In the genomic region with DNA sequence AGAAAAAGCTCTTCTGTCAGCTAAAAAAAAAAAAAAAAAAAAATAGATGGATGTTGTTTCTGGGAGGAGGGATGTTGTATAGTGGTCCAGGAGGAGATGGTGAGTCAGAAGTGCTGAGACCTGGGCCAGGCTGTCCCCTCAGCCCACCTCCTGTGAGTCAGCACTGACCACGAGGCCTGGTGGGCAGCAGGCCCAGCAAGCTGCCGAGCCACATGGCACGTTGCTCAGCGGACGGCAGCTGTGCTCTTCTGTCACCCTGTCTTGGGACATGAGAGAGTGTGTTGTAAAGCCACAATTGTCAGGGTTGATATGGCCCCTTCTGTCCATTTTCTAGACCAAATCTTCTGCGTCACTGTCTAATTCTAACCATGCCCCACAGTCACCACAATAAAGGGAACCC, we compare ENCODE assay signal across 11 mouse cellular contexts.
DNase-seq lines count a peak whose midpoint lies in the region; ATAC-seq and TF ChIP-seq lines count a peak whose summit lies in the region.
"Had no signal": no experiment of that assay in that cellular context is flagged by ENCODE, and none has a peak within 500 bp of the region (broad histone marks: within the 10 kb centered on the region; RNA-seq: fewer than 3 reads in every experiment).

No protein-coding gene starts in this region.

- no peak for TF ChIP-seq CTCF in midbrain, postnatal 0 days (IDR thresholded peaks at IDR 0.05)
- no peak for TF ChIP-seq CTCF in stomach, postnatal 0 days (IDR thresholded peaks at IDR 0.05; ENCODE audit: low read depth)

- H3K9ac ChIP-seq in midbrain, postnatal 0 days (replicated peaks; ENCODE audit: low read length, poor library complexity, severe bottlenecking), result no peak overlapping the region
- no peak overlapping the region for H3K9ac ChIP-seq in midbrain, embryonic 13.5 days (replicated peaks)
- H3K9ac ChIP-seq in stomach, postnatal 0 days (ENCODE audit: low read length), result no peak overlapping the region
- no peak overlapping the region for H3K9ac ChIP-seq in midbrain, embryonic 11.5 days (ENCODE audit: low read length)
- H3K9ac ChIP-seq in kidney, embryonic 16.5 days (replicated peaks; ENCODE audit: low read length), result no peak overlapping the region
- H3K9ac ChIP-seq: embryonic facial prominence, embryonic 12.5 days; hindbrain, embryonic 15.5 days; liver, embryonic 14.5 days had no signal

- 69% methylated on average over 6 of the region's 6 CpGs for WGBS in midbrain, postnatal 0 days
- WGBS in midbrain, embryonic 13.5 days, result 81% methylated on average over 6 of the region's 6 CpGs
- WGBS in stomach, postnatal 0 days, result 69% methylated on average over 6 of the region's 6 CpGs
- 83% methylated on average over 6 of the region's 6 CpGs for WGBS in midbrain, embryonic 11.5 days
- WGBS in kidney, embryonic 16.5 days, result 57% methylated on average over 6 of the region's 6 CpGs

- no peak for TF ChIP-seq EP300 in stomach, postnatal 0 days (optimal IDR thresholded peaks at IDR 0.05)

- no peaks in the 10 kb centered on the region for H3K36me3 ChIP-seq in midbrain, postnatal 0 days (ENCODE audit: insufficient read depth, low read length)
- H3K36me3 ChIP-seq in midbrain, embryonic 13.5 days, result no peaks in the 10 kb centered on the region
- H3K36me3 ChIP-seq in stomach, postnatal 0 days (ENCODE audit: control insufficient read depth, insufficient read depth, low read length), result no peaks in the 10 kb centered on the region
- H3K36me3 ChIP-seq in midbrain, embryonic 11.5 days (ENCODE audit: control insufficient read depth, insufficient read depth, low read length), result no peaks in the 10 kb centered on the region
- H3K36me3 ChIP-seq in kidney, embryonic 16.5 days (ENCODE audit: insufficient read depth, low read length), result no peaks in the 10 kb centered on the region
- H3K36me3 ChIP-seq: embryonic facial prominence, embryonic 12.5 days; hindbrain, embryonic 15.5 days had no signal

- H3K4me2 ChIP-seq in midbrain, postnatal 0 days (ENCODE audit: low read depth, low read length, poor library complexity, severe bottlenecking), result no peak overlapping the region
- H3K4me2 ChIP-seq in midbrain, embryonic 13.5 days (replicated peaks), result no peak overlapping the region
- H3K4me2 ChIP-seq in stomach, postnatal 0 days (replicated peaks; ENCODE audit: low read depth), result no peak overlapping the region
- no peak overlapping the region for H3K4me2 ChIP-seq in midbrain, embryonic 11.5 days
- no peak overlapping the region for H3K4me2 ChIP-seq in kidney, embryonic 16.5 days (replicated peaks; ENCODE audit: low read depth, low read length)
- H3K4me2 ChIP-seq: embryonic facial prominence, embryonic 12.5 days; hindbrain, embryonic 15.5 days had no signal

- no peaks in the 10 kb centered on the region for H3K27me3 ChIP-seq in midbrain, postnatal 0 days (ENCODE audit: insufficient read depth, low read length)
- no peaks in the 10 kb centered on the region for H3K27me3 ChIP-seq in midbrain, embryonic 13.5 days
- no peaks in the 10 kb centered on the region for H3K27me3 ChIP-seq in stomach, postnatal 0 days (ENCODE audit: control insufficient read depth, insufficient read depth, low read length)
- no peaks in the 10 kb centered on the region for H3K27me3 ChIP-seq in midbrain, embryonic 11.5 days (ENCODE audit: control insufficient read depth, insufficient read depth, low read length)
- no peaks in the 10 kb centered on the region for H3K27me3 ChIP-seq in kidney, embryonic 16.5 days (ENCODE audit: insufficient read depth, low read length)
- H3K27me3 ChIP-seq: embryonic facial prominence, embryonic 12.5 days; hindbrain, embryonic 15.5 days had no signal

- ATAC-seq in midbrain, postnatal 0 days (ENCODE audit: low FRiP score), result no peak
- ATAC-seq in midbrain, embryonic 13.5 days, result no peak
- peak; percentile 47; the same call in 1 of the 2 replicates for ATAC-seq in stomach, postnatal 0 days (ENCODE audit: low FRiP score, low TSS enrichment)
- no peak for ATAC-seq in midbrain, embryonic 11.5 days (ENCODE audit: low FRiP score)
- no peak for ATAC-seq in kidney, embryonic 16.5 days (ENCODE audit: low FRiP score, low TSS enrichment)

- no peaks in the 10 kb centered on the region for H3K9me3 ChIP-seq in midbrain, postnatal 0 days (ENCODE audit: low read length)
- H3K9me3 ChIP-seq in midbrain, embryonic 13.5 days, result no peaks in the 10 kb centered on the region
- no peaks in the 10 kb centered on the region for H3K9me3 ChIP-seq in stomach, postnatal 0 days (ENCODE audit: control insufficient read depth, low read length)
- no peaks in the 10 kb centered on the region for H3K9me3 ChIP-seq in midbrain, embryonic 11.5 days (ENCODE audit: control insufficient read depth, low read length)
- no peaks in the 10 kb centered on the region for H3K9me3 ChIP-seq in kidney, embryonic 16.5 days (ENCODE audit: low read length)
- H3K9me3 ChIP-seq: embryonic facial prominence, embryonic 12.5 days; hindbrain, embryonic 15.5 days had no signal

- no peak overlapping the region for H3K27ac ChIP-seq in midbrain, postnatal 0 days (ENCODE audit: low read depth, low read length)
- no peak overlapping the region for H3K27ac ChIP-seq in midbrain, embryonic 13.5 days
- no peak overlapping the region for H3K27ac ChIP-seq in stomach, postnatal 0 days (replicated peaks)
- H3K27ac ChIP-seq in midbrain, embryonic 11.5 days (ENCODE audit: low read depth, low read length), result no peak overlapping the region
- H3K27ac ChIP-seq in kidney, embryonic 16.5 days (ENCODE audit: low read length), result no peak overlapping the region
- H3K27ac ChIP-seq: embryonic facial prominence, embryonic 12.5 days; hindbrain, embryonic 15.5 days; liver, embryonic 14.5 days had no signal

- H3K4me3 ChIP-seq in midbrain, postnatal 0 days (ENCODE audit: low read depth, low read length), result no peak overlapping the region
- H3K4me3 ChIP-seq in midbrain, embryonic 13.5 days (replicated peaks), result no peak overlapping the region
- H3K4me3 ChIP-seq in stomach, postnatal 0 days (ENCODE audit: low read depth, low read length), result no peak overlapping the region
- no peak overlapping the region for H3K4me3 ChIP-seq in midbrain, embryonic 11.5 days (ENCODE audit: low read depth, low read length)
- no peak overlapping the region for H3K4me3 ChIP-seq in kidney, embryonic 16.5 days (ENCODE audit: low read length)
- H3K4me3 ChIP-seq: embryonic facial prominence, embryonic 12.5 days; hindbrain, embryonic 15.5 days had no signal

- DNase-seq in midbrain, postnatal 0 days (ENCODE audit: low spot score), result peak; percentile 33
- peak; percentile 83 to 87 for DNase-seq in cerebellum, postnatal 10 days
- DNase-seq in heart, postnatal 4 days, result peak; percentile 75
- no peak for DNase-seq in stomach, postnatal 0 days (ENCODE audit: low spot score)
- DNase-seq in kidney, adult 9 months, result no peak
- DNase-seq in midbrain, embryonic 11.5 days (ENCODE audit: low spot score, missing footprints), result no peak

- H3K4me1 ChIP-seq in midbrain, postnatal 0 days (ENCODE audit: insufficient read depth, low read length), result no peaks in the 10 kb centered on the region
- no peaks in the 10 kb centered on the region for H3K4me1 ChIP-seq in midbrain, embryonic 13.5 days (replicated peaks)
- H3K4me1 ChIP-seq in stomach, postnatal 0 days (replicated peaks; ENCODE audit: control insufficient read depth, insufficient read depth), result no peaks in the 10 kb centered on the region
- H3K4me1 ChIP-seq in midbrain, embryonic 11.5 days (ENCODE audit: control insufficient read depth, insufficient read depth, low read length), result no peaks in the 10 kb centered on the region
- peaks cover 4% of the 10 kb centered on the region; the same call in 1 of the 2 replicates for H3K4me1 ChIP-seq in kidney, embryonic 16.5 days (ENCODE audit: insufficient read depth, low read length)
- H3K4me1 ChIP-seq: embryonic facial prominence, embryonic 12.5 days; hindbrain, embryonic 15.5 days had no signal

Comparison
In these comparisons a context has a peak if more than half of its experiments do, and no peak if none do; other contexts are left out.
1. DNase-seq: peak in midbrain, postnatal 0 days (single experiment), cerebellum, postnatal 10 days (2 of 2) and heart, postnatal 4 days (single experiment); none in stomach, postnatal 0 days (single experiment), kidney, adult 9 months (single experiment) and midbrain, embryonic 11.5 days (single experiment).